Mouse (Mus musculus) ES-E14 (cell line): ENCODE data around the gene Zcchc2.

Experiments
- MAFK ChIP-seq: IDR thresholded peaks from 2 replicates; pipeline ENCODE4 v1.6.1; 2014; ENCODE audit warnings: mild to moderate bottlenecking, low read depth, low read length, inconsistent platforms; ENCODE audit not compliant: insufficient read depth
- ZC3H11A ChIP-seq: IDR thresholded peaks from 2 replicates; pipeline ENCODE4 v1.6.1; 2012; ENCODE audit warnings: low read depth, mild to moderate bottlenecking, inconsistent platforms, low read length, borderline replicate concordance

- no peak for TF ChIP-seq MAFK
- TF ChIP-seq ZC3H11A = no peak
These were observed 58.8 kb downstream of the Zcchc2 start for GRCm38 (mm10) chr1:106049036-106049435.
